Mouse (Mus musculus) liver, embryonic 13.5 days (tissue): ENCODE measurements at regions not wholly inside any gene's neighbourhood (a gene's known extent, or its start where the extent isn't known, plus 50 kb on each side); places are given as distances from the start of the nearest gene placed in this dataset.

Experiments
- ATAC-seq: fragments of 200-750 bp; cut with Nextera tagmentation; 2 replicates; pipeline ENCODE4 v1.8.0; 2017; ENCODE audit warnings: low read depth, mild to moderate bottlenecking, moderate number of reproducible peaks, moderate library complexity
- DNase-seq: peaks from one replicate; pipeline ENCODE4 v3.0.0; 2022
- H3K27ac ChIP-seq: fragments of 300-500 bp; sonication (generic); 2 replicates; pipeline ENCODE4 v1.5.1; 2015; ENCODE audit warnings: moderate library complexity, mild to moderate bottlenecking, inconsistent platforms
- H3K27me3 ChIP-seq: fragments of 300-500 bp; sonication (generic); 2 replicates; pipeline ENCODE4 v1.6.1; 2015; ENCODE audit warnings: mild to moderate bottlenecking, inconsistent platforms
- H3K36me3 ChIP-seq: fragments of 300-500 bp; sonication (generic); 2 replicates; pipeline ENCODE4 v1.6.1; 2015; ENCODE audit warnings: mild to moderate bottlenecking, inconsistent platforms
- H3K4me1 ChIP-seq: fragments of 300-500 bp; sonication (generic); replicated peaks from 2 replicates; pipeline ENCODE4 v1.6.1; 2015; ENCODE audit warnings: inconsistent platforms
- H3K4me2 ChIP-seq: fragments of 300-500 bp; sonication (generic); 2 replicates; pipeline ENCODE4 v1.6.1; 2015; ENCODE audit warnings: inconsistent platforms, mild to moderate bottlenecking, moderate library complexity
- H3K4me3 ChIP-seq: fragments of 300-500 bp; sonication (generic); replicated peaks from 2 replicates; pipeline ENCODE4 v1.5.1; 2015; ENCODE audit warnings: mild to moderate bottlenecking, inconsistent platforms
- H3K9ac ChIP-seq: fragments of 300-500 bp; sonication (generic); 2 replicates; pipeline ENCODE4 v1.6.1; 2015; ENCODE audit warnings: mild to moderate bottlenecking, inconsistent platforms
- H3K9me3 ChIP-seq: fragments of 300-500 bp; sonication (generic); replicated peaks from 2 replicates; pipeline ENCODE4 v1.6.1; 2016; ENCODE audit warnings: inconsistent platforms
- WGBS: fragments of 180-500 bp; shearing (Covaris S2); methylation state at CpG from one replicate; pipeline ENCODE4 v1.1.7; 2015; ENCODE audit not compliant: insufficient replicate concordance; 5-methylcytosine and 5-hydroxymethylcytosine counted together

DNA sequence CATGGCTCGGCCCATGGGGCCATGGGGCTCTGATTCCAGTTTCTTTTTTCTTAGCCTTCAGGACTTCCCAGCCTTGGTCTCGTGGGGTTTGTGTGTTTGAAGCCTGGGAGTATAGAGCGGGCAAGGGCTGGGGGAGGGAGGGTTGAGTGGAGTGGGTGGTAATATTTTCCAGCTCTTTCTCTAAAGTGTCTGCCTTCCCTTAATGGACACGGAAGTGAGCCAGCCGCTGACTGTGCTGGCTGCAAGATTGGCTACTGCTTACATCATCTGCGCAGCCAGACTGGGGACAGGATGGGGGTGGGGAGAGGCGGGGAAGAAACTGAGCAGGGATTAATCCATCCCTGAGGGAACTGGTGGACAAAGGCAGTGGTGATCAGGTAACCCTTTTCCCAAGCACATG is 52.3 kb downstream of the Tnp1 start:
- ATAC-seq: no peak
- Histone ChIP-seq H3K9ac (no peak overlapping the region), H3K4me1 (no peaks in the 10 kb centered on the region), H3K27me3 (no peaks in the 10 kb centered on the region), H3K27ac (no peak overlapping the region), H3K9me3 (no peaks in the 10 kb centered on the region), H3K4me2 (no peak overlapping the region), H3K36me3 (no peaks in the 10 kb centered on the region), H3K4me3 (no peak overlapping the region)
- DNase-seq: no peak
- WGBS: 41% methylated on average over 7 of the region's 7 CpGs

DNA sequence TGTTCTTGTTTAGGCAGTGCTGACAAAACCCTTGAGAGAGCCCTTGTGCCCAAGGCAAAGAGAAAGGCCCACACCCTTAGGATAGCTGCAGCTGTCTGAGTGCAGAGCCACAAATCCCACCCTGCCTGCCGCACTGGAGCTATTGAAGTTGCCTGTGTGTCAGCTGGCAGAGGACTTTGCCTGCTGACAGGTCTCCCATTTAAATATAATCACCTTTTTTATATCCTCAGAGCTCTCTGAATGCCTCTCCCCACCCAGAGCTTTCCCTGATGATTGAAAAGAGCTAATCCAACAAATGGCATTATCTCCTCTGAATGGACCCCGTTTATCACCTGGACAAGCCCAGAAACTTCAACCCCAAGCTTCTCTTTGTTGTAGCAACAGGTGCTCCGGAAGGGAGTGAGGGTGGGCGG is 55.5 kb downstream of the Tnp1 start:
- Histone ChIP-seq H3K4me2 (no peak overlapping the region), H3K9ac (no peak overlapping the region), H3K27me3 (no peaks in the 10 kb centered on the region), H3K27ac (no peak overlapping the region), H3K36me3 (no peaks in the 10 kb centered on the region), H3K4me1 (no peaks in the 10 kb centered on the region; the same call in 1 of the 2 replicates), H3K9me3 (no peaks in the 10 kb centered on the region), H3K4me3 (no peak overlapping the region)
- 27% methylated on average over 4 of the region's 4 CpGs for WGBS
- ATAC-seq (no peak), DNase-seq (no peak)

DNA sequence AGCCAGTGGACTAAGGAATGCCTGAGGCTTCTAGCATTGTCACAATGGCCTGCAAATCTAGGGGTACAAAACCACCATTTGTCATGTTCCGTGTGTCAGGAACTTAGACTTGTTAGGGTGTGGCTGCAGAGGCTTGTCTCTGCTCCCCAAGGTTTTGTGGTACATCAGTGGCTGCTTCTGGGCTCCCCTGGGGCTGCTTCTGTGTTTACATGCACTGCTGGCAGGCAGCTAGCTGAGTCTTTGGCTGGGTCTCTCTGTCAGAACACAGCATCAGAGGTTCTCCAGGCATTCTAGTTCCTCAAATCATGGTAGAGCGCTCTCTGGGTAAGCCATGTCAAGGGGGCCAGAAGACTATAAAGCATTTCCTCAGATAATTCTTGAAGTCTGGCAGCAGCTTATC is 60.3 kb downstream of the Tnp1 start:
- Histone ChIP-seq H3K9me3 (no peaks in the 10 kb centered on the region), H3K4me3 (no peak overlapping the region), H3K27ac (no peak overlapping the region), H3K4me2 (no peak overlapping the region), H3K27me3 (no peaks in the 10 kb centered on the region), H3K36me3 (no peaks in the 10 kb centered on the region), H3K9ac (no peak overlapping the region), H3K4me1 (no peaks in the 10 kb centered on the region; the same call in 1 of the 2 replicates)
- DNase-seq: no peak
- 42% methylated on average over 2 of the region's 2 CpGs for WGBS
- no peak for ATAC-seq

DNA sequence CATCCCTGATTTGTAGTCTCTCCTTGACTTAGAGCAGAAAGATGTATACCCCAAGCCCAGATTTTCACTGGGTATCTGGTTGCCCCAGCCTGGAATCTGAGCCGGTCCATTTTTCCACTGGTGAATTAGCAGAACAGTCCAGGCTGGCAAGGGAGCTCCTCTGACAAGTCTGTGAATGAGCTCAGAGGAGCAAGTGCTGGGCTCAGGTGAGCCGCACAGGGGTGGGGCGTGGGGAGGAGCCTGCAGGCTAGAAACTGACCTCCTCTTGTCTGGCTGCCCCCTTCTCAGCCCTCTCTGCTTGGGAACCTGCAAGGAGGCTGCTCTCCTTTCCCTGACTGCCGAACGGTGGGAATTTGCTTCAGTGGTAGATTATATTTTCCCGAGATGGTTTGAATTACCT is 62.8 kb downstream of the Tnp1 start:
- Histone ChIP-seq H3K27ac (no peak overlapping the region), H3K4me1 (no peaks in the 10 kb centered on the region; the same call in 1 of the 2 replicates), H3K9ac (no peak overlapping the region), H3K4me2 (no peak overlapping the region), H3K27me3 (no peaks in the 10 kb centered on the region), H3K9me3 (no peaks in the 10 kb centered on the region), H3K4me3 (no peak overlapping the region), H3K36me3 (no peaks in the 10 kb centered on the region)
- ATAC-seq (no peak), DNase-seq (no peak)
- 60% methylated on average over 6 of the region's 6 CpGs for WGBS

DNA sequence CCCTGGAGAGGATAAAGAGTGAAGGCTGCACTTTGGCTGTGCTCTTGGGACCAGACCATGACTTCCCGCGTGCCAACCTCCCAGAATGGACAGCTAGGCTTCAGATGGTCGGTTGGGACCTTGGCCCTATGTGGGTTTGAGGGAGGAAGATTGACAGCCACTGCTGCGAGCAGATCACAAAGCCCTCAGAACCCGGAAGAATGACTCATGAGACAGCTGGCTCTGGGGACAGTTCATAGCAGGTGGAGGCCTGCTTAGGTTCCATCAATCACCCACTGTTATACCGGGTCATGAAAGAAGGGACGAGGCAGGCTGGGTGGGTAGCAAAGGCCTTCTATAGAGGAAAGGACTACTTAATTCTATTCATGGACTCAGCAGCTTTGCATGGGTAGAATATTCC is 63.9 kb downstream of the Tnp1 start:
- Histone ChIP-seq H3K9me3 (no peaks in the 10 kb centered on the region), H3K27me3 (no peaks in the 10 kb centered on the region), H3K4me2 (no peak overlapping the region), H3K36me3 (no peaks in the 10 kb centered on the region), H3K27ac (no peak overlapping the region), H3K9ac (no peak overlapping the region), H3K4me1 (no peaks in the 10 kb centered on the region; the same call in 1 of the 2 replicates), H3K4me3 (no peak overlapping the region)
- ATAC-seq (no peak), DNase-seq (no peak)
- 42% methylated on average over 7 of the region's 7 CpGs for WGBS

DNA sequence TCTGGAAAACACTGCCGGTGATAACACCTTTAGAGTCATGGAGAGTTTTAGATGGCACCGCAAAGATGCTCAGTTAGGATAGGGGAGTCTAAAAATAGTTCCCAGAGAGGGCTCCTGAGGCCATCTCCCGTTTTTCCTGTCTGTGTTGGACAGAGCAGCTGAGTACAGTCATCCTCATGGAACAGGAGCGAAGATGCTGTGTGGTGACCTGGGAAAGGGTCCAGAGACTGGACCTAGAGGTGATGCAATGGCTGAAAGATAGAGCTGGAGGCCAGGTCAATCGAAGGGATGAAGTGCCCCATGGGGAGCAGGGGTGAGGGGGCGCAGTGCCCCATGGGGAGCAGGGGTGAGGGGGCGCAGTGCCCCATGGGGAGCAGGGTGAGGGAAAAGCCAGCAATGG is 64.3 kb downstream of the Tnp1 start:
- DNase-seq: no peak

DNA sequence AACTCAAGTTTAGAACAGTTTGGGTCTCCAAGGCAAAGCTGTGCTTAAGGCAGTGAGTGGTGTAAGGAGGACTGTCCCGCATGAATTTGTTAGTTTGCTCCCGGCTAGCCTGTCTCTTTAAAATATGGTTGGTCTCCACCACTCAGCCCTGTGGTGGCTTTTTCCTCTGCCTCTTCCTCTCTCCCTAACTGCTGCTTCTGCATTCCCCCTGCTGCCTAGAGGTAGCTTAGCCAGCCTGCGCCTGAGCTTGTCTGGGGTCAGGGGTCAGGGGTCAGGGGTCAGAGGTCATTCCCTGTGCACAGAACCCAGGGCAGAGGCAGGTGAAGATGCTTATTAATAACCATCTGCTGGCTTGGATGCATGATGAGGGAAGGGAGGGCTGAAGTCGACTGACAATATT is 69.5 kb downstream of the Tnp1 start:
- 17% methylated on average over 4 of the region's 4 CpGs for WGBS
- Histone ChIP-seq H3K9me3 (no peaks in the 10 kb centered on the region), H3K27me3 (0 out of 2 replicates have a peak, but pooled peaks cover 8% of the 10 kb centered on the region), H3K4me2 (no peak overlapping the region), H3K36me3 (no peaks in the 10 kb centered on the region), H3K4me3 (no peak overlapping the region), H3K4me1 (peaks cover 13% of the 10 kb centered on the region), H3K9ac (no peak overlapping the region), H3K27ac (no peak overlapping the region)
- ATAC-seq (no peak), DNase-seq (no peak)

More for the DNA sequence above, 64.3 kb downstream of the Tnp1 start:
- no peaks in the 10 kb centered on the region for H3K9me3 ChIP-seq
- no peak overlapping the region for H3K27ac ChIP-seq
- ATAC-seq: no peak
- no peak overlapping the region for H3K9ac ChIP-seq
- 0 out of 2 replicates have a peak, but pooled peaks cover under 1% of the 10 kb centered on the region for H3K27me3 ChIP-seq
- no peak overlapping the region for H3K4me2 ChIP-seq
- 68% methylated on average over 7 of the region's 7 CpGs for WGBS
- no peak overlapping the region for H3K4me3 ChIP-seq
- H3K36me3 ChIP-seq: no peaks in the 10 kb centered on the region
- H3K4me1 ChIP-seq: no peaks in the 10 kb centered on the region; the same call in 1 of the 2 replicates

DNA sequence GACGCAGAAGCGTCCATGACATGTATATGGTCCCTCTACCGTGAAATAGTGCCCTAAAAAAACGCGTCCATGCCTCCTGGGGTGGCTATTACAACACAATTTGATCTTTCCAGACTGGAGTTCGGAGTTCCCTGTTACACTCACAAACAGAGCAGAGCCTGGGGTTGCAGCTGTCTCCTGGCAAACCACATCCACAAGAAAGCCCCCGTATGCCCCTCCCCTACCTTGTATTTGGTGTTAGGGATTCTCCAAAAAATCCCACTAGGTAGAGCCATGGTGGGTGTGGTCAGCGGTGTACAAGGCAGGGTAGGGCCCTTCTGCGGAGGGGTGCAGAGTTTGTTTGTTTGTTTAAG is 70.0 kb downstream of the Tnp1 start:
- H3K27me3 ChIP-seq: 0 out of 2 replicates have a peak, but pooled peaks cover 8% of the 10 kb centered on the region
- 19% methylated on average over 9 of the region's 9 CpGs for WGBS
- 0 out of 2 replicates have a peak overlapping the region, but pooled peaks have one; percentile 8 for H3K4me3 ChIP-seq
- H3K9me3 ChIP-seq: no peaks in the 10 kb centered on the region
- no peaks in the 10 kb centered on the region for H3K36me3 ChIP-seq
- H3K4me2 ChIP-seq: peak overlapping the region; percentile 30
- ATAC-seq (no peak), DNase-seq (no peak)
- H3K27ac ChIP-seq: no peak overlapping the region
- no peak overlapping the region for H3K9ac ChIP-seq
- H3K4me1 ChIP-seq: peaks cover 13% of the 10 kb centered on the region

DNA sequence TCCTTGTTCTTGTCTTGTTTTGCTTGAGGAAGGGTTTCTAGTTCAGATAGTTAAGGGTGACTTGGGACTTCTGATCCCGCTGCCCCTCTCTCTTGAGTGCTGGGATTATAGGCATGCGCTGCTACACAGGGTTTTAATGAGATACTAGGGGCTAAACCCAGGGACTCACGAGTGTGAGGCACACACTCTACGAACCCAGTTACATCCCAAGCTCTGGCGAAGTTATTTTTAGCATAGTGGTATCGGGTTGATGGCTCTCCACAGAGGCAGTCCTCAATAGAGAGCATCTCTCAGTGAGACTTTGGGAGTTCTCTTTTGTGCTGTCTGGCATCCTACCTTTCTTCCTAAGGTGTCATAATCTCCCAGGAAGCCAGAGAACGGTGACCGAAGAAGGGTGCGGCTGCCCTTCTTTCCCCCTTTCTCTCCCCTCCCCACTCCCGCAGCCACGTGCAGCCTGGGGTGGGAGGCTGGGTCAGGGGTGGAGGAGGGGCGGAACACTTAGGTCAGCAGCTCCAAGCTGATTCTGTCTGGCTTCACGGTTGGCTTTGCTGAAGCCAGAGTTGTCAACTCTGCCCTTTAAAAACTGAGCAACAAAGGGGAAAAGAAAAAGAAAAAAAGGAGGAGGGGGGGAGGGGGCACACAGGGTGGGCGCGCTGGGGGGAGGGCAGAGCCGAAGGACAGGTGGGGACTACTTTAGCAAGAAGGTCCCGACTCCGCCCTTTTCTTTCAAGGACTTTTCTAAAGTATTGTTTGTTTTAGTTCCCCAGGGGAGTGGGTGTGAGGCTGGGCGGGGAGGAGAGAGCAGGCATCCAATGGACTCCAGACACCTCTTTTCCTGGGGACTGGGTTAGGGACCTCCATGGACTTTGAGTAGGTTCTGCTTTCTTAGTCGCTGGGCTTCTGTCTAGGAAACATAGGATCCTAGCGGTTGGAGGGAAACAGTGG is 70.4 kb upstream of the Igfbp5 start:
- Histone ChIP-seq H3K9ac (no peak overlapping the region), H3K27me3 (0 out of 2 replicates have a peak, but pooled peaks cover 8% of the 10 kb centered on the region), H3K36me3 (no peaks in the 10 kb centered on the region), H3K27ac (no peak overlapping the region), H3K4me3 (0 out of 2 replicates have a peak overlapping the region, but pooled peaks have one; percentile 8), H3K4me2 (peak overlapping the region; percentile 30), H3K4me1 (peaks cover 13% of the 10 kb centered on the region), H3K9me3 (no peaks in the 10 kb centered on the region)
- 14% methylated on average over 21 of the region's 21 CpGs for WGBS
- no peak for DNase-seq
- ATAC-seq: no peak

DNA sequence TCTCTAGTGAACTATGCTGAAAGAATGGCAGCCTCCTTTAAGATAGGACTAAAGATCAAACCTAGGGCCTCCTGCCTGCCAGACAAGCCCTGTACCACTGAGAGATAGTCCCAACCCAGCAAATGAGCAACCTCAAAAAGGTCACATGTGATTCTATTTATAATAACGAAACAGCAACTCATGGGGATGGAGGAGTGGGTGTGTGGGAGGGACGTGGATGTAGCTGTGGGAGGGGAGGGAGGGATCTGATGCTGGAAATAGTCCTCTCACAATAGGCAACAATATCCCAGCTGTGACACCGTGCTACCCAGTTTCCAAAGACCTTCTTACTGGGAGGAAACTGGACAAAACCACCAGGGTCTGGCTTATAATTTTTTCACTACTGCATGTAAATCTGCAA is 69.5 kb upstream of the Igfbp5 start:
- no peak overlapping the region for H3K27ac ChIP-seq
- H3K4me1 ChIP-seq: peaks cover 13% of the 10 kb centered on the region
- no peak overlapping the region for H3K9ac ChIP-seq
- 0 out of 2 replicates have a peak, but pooled peaks cover 8% of the 10 kb centered on the region for H3K27me3 ChIP-seq
- no peak overlapping the region for H3K4me2 ChIP-seq
- ATAC-seq (no peak), DNase-seq (no peak)
- H3K36me3 ChIP-seq: no peaks in the 10 kb centered on the region
- 26% methylated on average over 3 of the region's 3 CpGs for WGBS
- no peaks in the 10 kb centered on the region for H3K9me3 ChIP-seq
- no peak overlapping the region for H3K4me3 ChIP-seq

DNA sequence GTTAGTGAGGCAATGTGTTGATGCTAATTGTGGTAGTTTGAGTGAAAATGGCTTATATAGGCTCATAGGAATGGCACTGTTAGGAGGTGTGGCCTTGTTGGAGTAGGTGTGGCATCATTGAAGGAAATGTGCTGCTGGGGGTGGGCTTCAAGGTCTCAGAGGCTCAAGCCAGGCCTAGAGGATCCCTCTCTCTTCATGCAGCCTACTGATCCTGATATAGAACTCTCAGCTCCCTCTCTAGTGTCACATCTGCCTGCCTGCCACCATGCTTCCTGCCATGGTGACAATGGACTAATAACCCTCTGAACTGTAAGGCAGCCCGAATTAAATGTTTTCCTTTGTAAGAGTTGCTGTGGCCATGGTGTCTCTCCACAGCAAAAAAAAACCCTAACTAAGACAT is 68.4 kb upstream of the Igfbp5 start:
- Histone ChIP-seq H3K27ac (no peak overlapping the region), H3K4me2 (no peak overlapping the region), H3K4me3 (no peak overlapping the region), H3K9ac (no peak overlapping the region), H3K9me3 (no peaks in the 10 kb centered on the region), H3K4me1 (peaks cover 13% of the 10 kb centered on the region), H3K27me3 (0 out of 2 replicates have a peak, but pooled peaks cover 8% of the 10 kb centered on the region), H3K36me3 (no peaks in the 10 kb centered on the region)
- ATAC-seq (no peak), DNase-seq (no peak)
- 69% methylated on average over 1 of the region's 1 CpGs for WGBS

DNA sequence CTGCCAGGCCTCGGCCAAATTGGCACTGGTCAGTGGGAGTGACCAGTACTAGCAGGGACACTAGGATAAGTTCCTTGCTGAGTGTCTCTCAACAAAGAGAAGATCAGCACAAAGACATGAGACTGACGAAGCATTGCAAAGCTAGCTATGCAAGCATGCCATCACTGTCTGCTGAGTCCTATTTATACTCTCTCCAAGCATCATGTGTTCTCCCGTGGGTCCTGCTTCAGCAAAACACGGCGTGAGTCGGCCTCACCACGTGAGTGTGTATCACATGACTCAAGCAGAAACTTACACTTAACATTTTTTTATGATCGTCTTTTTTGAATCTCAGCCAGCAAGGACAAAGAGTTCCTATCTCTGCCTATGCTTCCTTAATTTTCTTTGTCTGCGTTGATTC is 67.7 kb upstream of the Igfbp5 start:
- Histone ChIP-seq H3K9me3 (no peaks in the 10 kb centered on the region), H3K27me3 (0 out of 2 replicates have a peak, but pooled peaks cover 8% of the 10 kb centered on the region), H3K9ac (no peak overlapping the region), H3K4me3 (no peak overlapping the region), H3K36me3 (no peaks in the 10 kb centered on the region), H3K27ac (no peak overlapping the region), H3K4me1 (peaks cover 13% of the 10 kb centered on the region), H3K4me2 (no peak overlapping the region)
- no peak for ATAC-seq
- DNase-seq: no peak
- WGBS: 75% methylated on average over 9 of the region's 9 CpGs
